Mouse (Mus musculus): Measurements from ENCODE around the gene Olfr1238. TPM values are rescaled to one million over a fixed set of nuclear protein-coding genes. Genes with fewer than 3 reads are reported as not detected.

Olfr1238 gene
- not detected in 2 replicates for polyA plus RNA-seq (2015; fragmentation: Nextera tagmentation; extraction: Ambion mirVana)

DNA sequence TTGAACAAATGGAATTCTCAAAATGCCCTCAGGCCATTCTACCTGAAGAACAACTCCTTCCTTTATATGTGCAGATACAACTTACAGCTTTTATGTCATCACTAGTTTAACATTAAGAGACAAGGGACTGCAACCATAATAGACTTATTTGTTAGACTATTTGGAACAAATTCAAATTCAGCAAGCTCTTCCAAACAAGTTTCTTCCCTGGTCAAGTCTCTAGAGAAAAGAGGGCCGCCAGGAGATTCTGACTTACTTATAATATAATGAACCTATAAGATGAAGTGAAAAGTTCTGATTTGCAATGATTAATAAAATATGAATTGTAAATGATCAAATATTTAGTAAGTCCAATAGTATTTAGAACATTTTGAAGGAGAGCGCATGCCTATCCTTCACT, at the start of gene Olfr1238:
Gene Olfr1238, minus strand, starts transcription at position 101 of the 400 bp plus-strand sequence.
- WGBS, result 95% methylated on average over 2 of the region's 2 CpGs
- Histone ChIP-seq H3K4me2 (no peak within 1 kb of the TSS), H3K9ac (no peak within 1 kb of the TSS), H3K27ac (replicated peaks) (no peak within 1 kb of the TSS), H3K4me3 (no peak within 1 kb of the TSS), H3K9me3 (no peaks in the 10 kb centered on the region), H3K36me3 (no peaks in the 10 kb centered on the region), H3K27me3 (no peaks in the 10 kb centered on the region), H3K4me1 (replicated peaks) (no peaks in the 10 kb centered on the region)
- no peak for ATAC-seq (ENCODE audit: low read depth)

DNA sequence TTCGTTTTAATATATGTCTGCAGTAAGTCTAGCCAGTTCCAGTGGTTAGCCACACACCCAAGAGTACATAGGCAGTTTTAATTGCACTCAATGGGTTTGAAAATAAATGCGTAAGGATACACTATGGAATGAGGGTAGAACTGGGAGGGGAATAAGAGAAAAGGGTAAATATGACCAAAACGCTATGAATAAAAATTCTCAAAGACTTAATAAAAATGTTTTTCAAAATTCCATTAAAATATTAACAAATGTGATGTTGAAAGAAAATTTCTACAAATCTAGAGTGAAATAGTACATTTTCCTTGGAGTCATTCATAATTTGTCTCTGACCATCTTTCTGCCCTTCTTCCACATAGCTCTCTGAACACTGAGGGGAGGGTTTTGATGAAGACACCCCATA, 33.4 kb upstream of the Olfr1238 start, which contains the start of gene Olfr1240:
Gene Olfr1240, minus strand, starts transcription at position 101 of the 400 bp plus-strand sequence.
- Histone ChIP-seq H3K4me1 (replicated peaks) (no peaks in the 10 kb centered on the region), H3K27ac (replicated peaks) (no peak within 1 kb of the TSS), H3K9ac (no peak within 1 kb of the TSS), H3K36me3 (no peaks in the 10 kb centered on the region), H3K27me3 (no peaks in the 10 kb centered on the region), H3K4me3 (no peak within 1 kb of the TSS), H3K9me3 (no peaks in the 10 kb centered on the region), H3K4me2 (no peak within 1 kb of the TSS)
- no peak for ATAC-seq (ENCODE audit: low read depth)
- 92% methylated on average over 3 of the region's 3 CpGs for WGBS

DNA sequence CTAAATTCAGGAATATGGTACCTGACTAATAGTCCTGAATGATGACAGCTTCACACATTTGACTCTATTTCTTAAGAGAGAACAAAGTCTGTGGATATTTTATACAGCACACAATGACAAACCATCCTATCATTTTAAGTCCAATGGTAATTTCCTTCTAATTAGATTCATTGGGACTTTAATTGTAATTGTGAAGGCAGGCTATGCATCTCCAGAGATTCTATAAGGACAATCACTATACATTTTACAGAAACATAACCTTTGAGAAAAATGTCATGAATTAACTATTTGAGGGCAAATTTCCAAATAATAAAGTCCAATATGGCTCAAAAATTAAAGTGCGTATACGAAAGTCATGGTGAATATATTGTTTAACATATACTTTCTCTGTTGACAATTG, 10.8 kb upstream of the Olfr1238 start, which contains the start of gene Olfr1239:
Gene Olfr1239, minus strand, starts transcription at position 101 of the 400 bp plus-strand sequence.
- no peak within 1 kb of the TSS for H3K4me2 ChIP-seq
- no peak within 1 kb of the TSS for H3K27ac ChIP-seq (replicated peaks)
- H3K27me3 ChIP-seq, result no peaks in the 10 kb centered on the region
- ATAC-seq (ENCODE audit: low read depth), result no peak
- no peak within 1 kb of the TSS for H3K4me3 ChIP-seq
- H3K36me3 ChIP-seq, result no peaks in the 10 kb centered on the region
- H3K9me3 ChIP-seq, result no peaks in the 10 kb centered on the region
- 97% methylated on average over 2 of the region's 2 CpGs for WGBS
- H3K9ac ChIP-seq, result no peak within 1 kb of the TSS
- H3K4me1 ChIP-seq (replicated peaks), result no peaks in the 10 kb centered on the region

DNA sequence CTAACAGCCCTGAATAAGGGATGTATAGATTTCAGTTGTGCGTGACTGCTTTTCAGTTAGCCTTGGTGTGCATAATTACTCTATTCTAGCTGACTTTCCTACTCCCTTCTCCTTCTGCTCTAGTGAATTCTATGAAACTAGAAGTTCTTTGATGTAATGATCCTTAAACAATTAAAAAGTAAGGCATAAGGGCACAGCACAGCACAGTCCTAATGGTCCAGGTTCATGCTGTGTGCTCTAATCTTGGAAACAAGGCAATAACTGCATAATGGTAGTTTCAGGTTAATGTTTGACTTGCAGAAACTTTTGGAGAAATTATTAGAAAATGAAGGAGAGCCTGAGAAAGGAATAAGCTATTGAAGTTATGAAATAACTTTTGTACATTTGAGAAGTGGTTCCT, 5.1 kb upstream of the Olfr1238 start:
- no peak for ATAC-seq (ENCODE audit: low read depth)
- Histone ChIP-seq H3K4me2 (no peak overlapping the region), H3K9ac (no peak overlapping the region), H3K27me3 (no peaks in the 10 kb centered on the region), H3K36me3 (no peaks in the 10 kb centered on the region), H3K9me3 (no peaks in the 10 kb centered on the region), H3K4me3 (no peak overlapping the region), H3K27ac (replicated peaks) (no peak overlapping the region), H3K4me1 (replicated peaks) (no peaks in the 10 kb centered on the region)
- WGBS, result 81% methylated on average over 1 of the region's 1 CpGs

DNA sequence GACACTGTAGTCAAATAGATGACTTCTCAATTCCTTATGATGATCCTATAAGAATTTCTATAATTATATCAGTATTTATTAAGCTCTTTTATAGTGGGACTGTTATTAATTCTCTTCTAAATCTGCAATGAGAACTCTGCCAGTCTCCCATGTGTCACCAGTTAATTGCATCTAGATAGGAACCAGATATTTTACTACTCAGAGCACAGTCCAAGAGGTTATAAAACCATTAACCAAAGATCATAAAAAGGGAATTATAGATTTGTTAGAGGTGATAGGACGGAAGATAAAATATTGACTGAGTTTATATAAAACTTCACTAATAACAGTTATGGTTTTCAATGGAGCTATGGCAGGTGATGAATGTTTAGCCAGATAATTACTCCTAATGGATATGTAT, 8.6 kb downstream of the Olfr1238 start:
- H3K4me2 ChIP-seq, result no peak overlapping the region
- H3K4me3 ChIP-seq, result no peak overlapping the region
- H3K36me3 ChIP-seq, result no peaks in the 10 kb centered on the region
- H3K27me3 ChIP-seq, result no peaks in the 10 kb centered on the region
- H3K4me1 ChIP-seq (replicated peaks), result no peaks in the 10 kb centered on the region
- ATAC-seq (ENCODE audit: low read depth), result no peak
- H3K27ac ChIP-seq (replicated peaks), result no peak overlapping the region
- H3K9ac ChIP-seq, result no peak overlapping the region
- WGBS, result 85% methylated on average over 1 of the region's 1 CpGs
- no peaks in the 10 kb centered on the region for H3K9me3 ChIP-seq

DNA sequence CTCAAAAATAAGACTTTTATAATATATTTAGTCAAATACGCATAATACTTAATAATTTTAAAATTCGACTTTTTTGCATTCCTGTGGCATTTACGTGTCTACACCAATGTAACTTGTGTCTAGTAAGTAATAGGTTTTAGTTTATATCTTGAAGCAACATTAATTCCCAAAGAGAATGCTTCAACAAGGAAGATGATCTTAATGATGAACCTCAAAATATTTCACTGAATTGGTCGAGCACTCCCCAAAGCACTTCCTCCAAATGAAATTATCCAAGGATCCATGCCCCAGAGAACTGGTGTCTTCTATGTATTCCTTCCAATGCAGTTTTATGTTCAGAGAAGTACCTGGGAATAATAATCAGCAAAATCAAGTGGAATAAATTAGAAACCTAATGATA, 44.7 kb downstream of the Olfr1238 start, which contains the start of gene Olfr1234:
Gene Olfr1234, minus strand, starts transcription at position 101 of the 400 bp plus-strand sequence.
- 87% methylated on average over 4 of the region's 4 CpGs for whole genome bisulfite sequencing
- H3K27ac ChIP-seq (replicated peaks), result no peak within 1 kb of the TSS
- H3K9me3 ChIP-seq, result no peaks in the 10 kb centered on the region
- H3K27me3 ChIP-seq, result no peaks in the 10 kb centered on the region
- no peak within 1 kb of the TSS for H3K4me2 ChIP-seq
- no peak for ATAC-seq (ENCODE audit: low read depth)
- no peaks in the 10 kb centered on the region for H3K36me3 ChIP-seq
- no peaks in the 10 kb centered on the region for H3K4me1 ChIP-seq (replicated peaks)
- no peak within 1 kb of the TSS for H3K4me3 ChIP-seq
- no peak within 1 kb of the TSS for H3K9ac ChIP-seq

Other genes starting within 250 kb of the Olfr1238 start
- gene Olfr1224-ps1, start 245.6 kb downstream of the Olfr1238 start, polyA plus RNA-seq (2015; fragmentation: Nextera tagmentation; extraction: Ambion mirVana), result not detected in 2 replicates
- gene Olfr1225, start 235.0 kb downstream of the Olfr1238 start, polyA plus RNA-seq (2015; fragmentation: Nextera tagmentation; extraction: Ambion mirVana), result not detected in 2 replicates
- gene Olfr1226, start 209.6 kb downstream of the Olfr1238 start, polyA plus RNA-seq (2015; fragmentation: Nextera tagmentation; extraction: Ambion mirVana), result not detected in 2 replicates
- not detected in 2 replicates for gene Olfr1228, start 155.6 kb downstream of the Olfr1238 start, polyA plus RNA-seq (2015; fragmentation: Nextera tagmentation; extraction: Ambion mirVana)
- gene Olfr1229, start 121.7 kb downstream of the Olfr1238 start, polyA plus RNA-seq (2015; fragmentation: Nextera tagmentation; extraction: Ambion mirVana), result not detected in 2 replicates
- not detected in 2 replicates for gene Olfr1230, start 112.4 kb downstream of the Olfr1238 start, polyA plus RNA-seq (2015; fragmentation: Nextera tagmentation; extraction: Ambion mirVana)
- not detected in 2 replicates for gene Olfr1231, start 102.6 kb downstream of the Olfr1238 start, polyA plus RNA-seq (2015; fragmentation: Nextera tagmentation; extraction: Ambion mirVana)
- not detected in 2 replicates for gene Olfr1232, start 80.0 kb downstream of the Olfr1238 start, polyA plus RNA-seq (2015; fragmentation: Nextera tagmentation; extraction: Ambion mirVana)
- gene Olfr1233, start 67.3 kb downstream of the Olfr1238 start, polyA plus RNA-seq (2015; fragmentation: Nextera tagmentation; extraction: Ambion mirVana), result not detected in 2 replicates
- gene Olfr1234, start 44.8 kb downstream of the Olfr1238 start, polyA plus RNA-seq (2015; fragmentation: Nextera tagmentation; extraction: Ambion mirVana), result not detected in 2 replicates
- gene Olfr1239, start 10.7 kb upstream of the Olfr1238 start, polyA plus RNA-seq (2015; fragmentation: Nextera tagmentation; extraction: Ambion mirVana), result not detected in 2 replicates
- gene Olfr1240, start 33.3 kb upstream of the Olfr1238 start, polyA plus RNA-seq (2015; fragmentation: Nextera tagmentation; extraction: Ambion mirVana), result not detected in 2 replicates
- gene Olfr1241, start 77.5 kb upstream of the Olfr1238 start, polyA plus RNA-seq (2015; fragmentation: Nextera tagmentation; extraction: Ambion mirVana), result not detected in 2 replicates
- gene Olfr1242, start 88.7 kb upstream of the Olfr1238 start, polyA plus RNA-seq (2015; fragmentation: Nextera tagmentation; extraction: Ambion mirVana), result not detected in 2 replicates
- gene Olfr1243, start 121.8 kb upstream of the Olfr1238 start, polyA plus RNA-seq (2015; fragmentation: Nextera tagmentation; extraction: Ambion mirVana), result not detected in 2 replicates
- not detected in 2 replicates for gene Olfr1245, start 168.8 kb upstream of the Olfr1238 start, polyA plus RNA-seq (2015; fragmentation: Nextera tagmentation; extraction: Ambion mirVana)
- gene Olfr1246, start 183.5 kb upstream of the Olfr1238 start, polyA plus RNA-seq (2015; fragmentation: Nextera tagmentation; extraction: Ambion mirVana), result not detected in 2 replicates
- not detected in 2 replicates for gene Olfr1247, start 204.5 kb upstream of the Olfr1238 start, polyA plus RNA-seq (2015; fragmentation: Nextera tagmentation; extraction: Ambion mirVana)
- not detected in 2 replicates for gene Olfr1248, start 208.6 kb upstream of the Olfr1238 start, polyA plus RNA-seq (2015; fragmentation: Nextera tagmentation; extraction: Ambion mirVana)
- not detected in 2 replicates for gene Olfr1249, start 225.3 kb upstream of the Olfr1238 start, polyA plus RNA-seq (2015; fragmentation: Nextera tagmentation; extraction: Ambion mirVana)

Data from neural tube, embryonic 13.5 days (tissue).